Mouse (Mus musculus) kidney, embryonic 14.5 days (tissue): ENCODE results near the gene Zer1. TPM values are rescaled to one million over a fixed set of nuclear protein-coding genes. Genes with fewer than 3 reads are reported as not detected.
"Not testable (repeated sequence)": the region's sequence is repeated elsewhere in the genome, so short reads cannot be mapped to it uniquely, and the experiment has no call there.

Experiments
- ATAC-seq: fragments of 200-750 bp; cut with Nextera tagmentation; 2 replicates; pipeline ENCODE4 v1.8.0; 2017; ENCODE audit warnings: moderate number of reproducible peaks, mild to moderate bottlenecking, moderate TSS enrichment, moderate library complexity; ENCODE audit not compliant: low FRiP score, low TSS enrichment
- H3K27ac ChIP-seq: fragments of 300-500 bp; sonication (generic); 2 replicates; pipeline ENCODE4 v1.5.1; 2014; ENCODE audit warnings: low read depth, mild to moderate bottlenecking, low read length, moderate library complexity, mixed read lengths
- H3K27me3 ChIP-seq: fragments of 300-500 bp; sonication (generic); 2 replicates; pipeline ENCODE4 v1.6.1; 2014; ENCODE audit warnings: mild to moderate bottlenecking, low read length; ENCODE audit not compliant: control insufficient read depth, insufficient read depth
- H3K36me3 ChIP-seq: fragments of 300-500 bp; sonication (generic); 2 replicates; pipeline ENCODE4 v1.6.1; 2014; ENCODE audit warnings: low read length, mixed read lengths; ENCODE audit not compliant: control insufficient read depth, insufficient read depth
- H3K4me1 ChIP-seq: fragments of 300-500 bp; sonication (generic); 2 replicates; pipeline ENCODE4 v1.6.1; 2014; ENCODE audit warnings: low read length, mixed read lengths; ENCODE audit not compliant: control insufficient read depth, insufficient read depth
- H3K4me2 ChIP-seq: fragments of 300-500 bp; sonication (generic); replicated peaks from 2 replicates; pipeline ENCODE4 v1.6.1; 2014; ENCODE audit warnings: low read depth, mild to moderate bottlenecking, low read length
- H3K4me3 ChIP-seq: fragments of 300-500 bp; sonication (generic); 2 replicates; pipeline ENCODE4 v1.5.1; 2014; ENCODE audit warnings: mild to moderate bottlenecking, low read length
- H3K9ac ChIP-seq: fragments of 300-500 bp; sonication (generic); 2 replicates; pipeline ENCODE4 v1.6.1; 2014; ENCODE audit warnings: low read depth, mild to moderate bottlenecking, low read length, moderate library complexity
- H3K9me3 ChIP-seq: fragments of 300-500 bp; sonication (generic); 2 replicates; pipeline ENCODE4 v1.6.1; 2016; ENCODE audit warnings: low read length; ENCODE audit not compliant: control insufficient read depth
- WGBS: fragments of 180-500 bp; shearing (Covaris S2); extraction: QIAGEN DNeasy Blood & Tissue Kit; methylation state at CpG from one replicate; pipeline ENCODE4 v1.1.7; 2014; 5-methylcytosine and 5-hydroxymethylcytosine counted together
- polyA plus RNA-seq: library from polyadenylated mRNA; unstranded; fragments of >200 nt; fragmentation: Nextera tagmentation; extraction: Ambion mirVana; gene quantifications from 2 replicates; pipeline ENCODE4 v1.2.1, GENCODE M21; 2014

The Zer1 gene
- polyA plus RNA-seq, 1 experiment from 2014 or later: 11.9 TPM

DNA sequence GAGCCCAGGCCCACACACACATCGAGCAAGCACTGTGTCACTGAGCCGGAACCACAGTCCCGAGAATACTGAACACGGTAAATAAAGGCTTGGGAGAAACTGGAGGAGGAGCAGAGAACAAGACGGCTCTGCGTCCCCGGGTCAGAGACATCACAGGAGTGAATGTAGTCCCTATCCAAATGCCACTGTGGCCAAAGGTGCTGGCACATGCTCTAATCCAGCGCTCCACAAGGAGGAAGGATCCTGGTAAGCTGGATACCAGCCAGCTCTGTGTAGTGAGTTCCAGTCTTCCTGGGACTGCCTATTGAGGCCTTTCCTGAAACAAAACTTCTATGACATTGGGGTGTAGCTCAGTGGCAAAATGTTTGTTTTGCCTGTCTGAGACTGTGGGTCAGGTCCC is 28.2 kb upstream of the Zer1 start:
- Histone ChIP-seq H3K4me3 (no peak overlapping the region), H3K27ac (no peak overlapping the region), H3K27me3 (no peaks in the 10 kb centered on the region), H3K4me1 (no peaks in the 10 kb centered on the region), H3K36me3 (peaks cover 37% of the 10 kb centered on the region), H3K4me2 (no peak overlapping the region), H3K9me3 (no peaks in the 10 kb centered on the region), H3K9ac (no peak overlapping the region)
- ATAC-seq: no peak
- 62% methylated on average over 8 of the region's 8 CpGs for WGBS

- Histone ChIP-seq H3K36me3 (peaks cover 45% of the 10 kb centered on the region), H3K4me1 (no peaks in the 10 kb centered on the region), H3K27ac (no peak overlapping the region), H3K27me3 (no peaks in the 10 kb centered on the region), H3K9ac (no peak overlapping the region), H3K4me3 (no peak overlapping the region), H3K9me3 (no peaks in the 10 kb centered on the region), H3K4me2 (no peak overlapping the region)
- WGBS: 86% methylated on average over 11 of the region's 11 CpGs
- ATAC-seq: no peak
Observed at GRCm38 (mm10) chr2:30151840-30152239, 27.5 kb upstream of the Zer1 start.

GRCm38 (mm10) chr2:30147466-30147865 is 23.1 kb upstream of the Zer1 start:
- ATAC-seq: no peak
- no peaks in the 10 kb centered on the region for H3K27me3 ChIP-seq
- 86% methylated on average over 4 of the region's 4 CpGs for WGBS

GRCm38 (mm10) chr2:30144436-30144835 is 20.1 kb upstream of the Zer1 start:
- no peak for ATAC-seq
- Histone ChIP-seq H3K9ac (no peak overlapping the region), H3K36me3 (peaks cover 88% of the 10 kb centered on the region), H3K9me3 (no peaks in the 10 kb centered on the region), H3K4me3 (no peak overlapping the region), H3K27me3 (no peaks in the 10 kb centered on the region), H3K27ac (no peak overlapping the region), H3K4me2 (no peak overlapping the region), H3K4me1 (no peaks in the 10 kb centered on the region)
- WGBS: 96% methylated on average over 4 of the region's 4 CpGs

More at GRCm38 (mm10) chr2:30147466-30147865, 23.1 kb upstream of the Zer1 start:
- no peak overlapping the region for H3K4me2 ChIP-seq
- no peak overlapping the region for H3K27ac ChIP-seq
- no peak overlapping the region for H3K4me3 ChIP-seq
- H3K9ac ChIP-seq: no peak overlapping the region
- H3K36me3 ChIP-seq: peaks cover 84% of the 10 kb centered on the region
- no peaks in the 10 kb centered on the region for H3K9me3 ChIP-seq
- H3K4me1 ChIP-seq: no peaks in the 10 kb centered on the region

DNA sequence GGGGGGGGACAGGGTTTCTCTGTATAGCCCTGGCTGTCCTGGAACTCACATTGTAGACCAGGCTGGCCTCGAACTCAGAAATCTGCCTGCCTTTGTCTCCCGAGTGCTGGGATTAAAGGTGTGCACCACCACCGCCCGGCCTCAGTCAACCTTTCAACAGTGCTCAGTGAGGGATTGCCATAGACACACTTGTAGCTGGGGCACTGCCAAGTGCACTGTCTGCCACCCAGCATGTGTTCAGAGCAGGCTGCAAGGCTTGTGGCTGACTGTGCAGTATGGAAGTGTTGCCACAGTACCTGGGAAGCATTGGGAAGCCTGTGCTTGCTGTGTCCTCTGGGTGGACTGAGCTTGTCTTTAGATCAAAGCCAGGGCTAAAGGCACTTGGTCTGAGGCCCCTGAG is 15.6 kb upstream of the Zer1 start:
- H3K4me3 ChIP-seq, H3K9me3 ChIP-seq, H3K9ac ChIP-seq, H3K27ac ChIP-seq, ATAC-seq, H3K27me3 ChIP-seq, H3K4me1 ChIP-seq, H3K4me2 ChIP-seq: not testable (repeated sequence)
- 94% methylated on average over 4 of the region's 4 CpGs for WGBS
- peaks cover 66% of the 10 kb centered on the region for H3K36me3 ChIP-seq

DNA sequence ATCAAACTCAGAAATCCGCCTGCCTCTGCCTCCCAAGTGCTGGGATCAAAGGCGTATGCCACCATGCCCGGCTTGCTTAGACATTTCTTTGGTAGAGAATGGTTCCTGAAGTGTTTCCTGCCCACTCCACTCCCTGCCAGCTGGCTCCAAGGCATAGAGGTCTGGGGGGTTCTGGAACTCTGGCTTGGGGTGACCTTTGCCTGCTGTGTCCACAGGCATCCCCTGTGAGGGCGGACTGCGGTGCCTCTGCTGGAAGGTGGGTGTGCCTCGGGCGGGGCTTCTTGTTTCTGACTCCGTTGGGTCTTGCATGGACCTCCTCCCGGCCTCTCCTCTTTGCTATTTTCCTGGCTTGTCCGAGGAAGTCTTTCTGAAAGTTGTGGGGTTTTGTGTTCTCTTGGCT is 12.1 kb upstream of the Zer1 start:
- no peak overlapping the region for H3K27ac ChIP-seq
- no peak for ATAC-seq
- H3K4me1 ChIP-seq: peaks cover 15% of the 10 kb centered on the region; the same call in 1 of the 2 replicates
- H3K27me3 ChIP-seq: no peaks in the 10 kb centered on the region
- 92% methylated on average over 10 of the region's 10 CpGs for WGBS
- H3K9me3 ChIP-seq: no peaks in the 10 kb centered on the region
- H3K36me3 ChIP-seq: peaks cover 32% of the 10 kb centered on the region
- H3K9ac ChIP-seq: no peak overlapping the region
- no peak overlapping the region for H3K4me2 ChIP-seq
- H3K4me3 ChIP-seq: no peak overlapping the region

- WGBS: 68% methylated on average over 10 of the region's 10 CpGs
- no peaks in the 10 kb centered on the region for H3K27me3 ChIP-seq
- no peak for ATAC-seq
- H3K4me1 ChIP-seq: peaks cover 15% of the 10 kb centered on the region; the same call in 1 of the 2 replicates
- no peak overlapping the region for H3K27ac ChIP-seq
- H3K9ac ChIP-seq: peak overlapping the region; percentile 76
- H3K4me2 ChIP-seq: peak overlapping the region; percentile 90
- peak overlapping the region; percentile 87 for H3K4me3 ChIP-seq
- H3K9me3 ChIP-seq: no peaks in the 10 kb centered on the region
- peaks cover 18% of the 10 kb centered on the region for H3K36me3 ChIP-seq
Observed at GRCm38 (mm10) chr2:30134928-30135620, 10.7 kb upstream of the Zer1 start.

- Histone ChIP-seq H3K27ac (peak overlapping the region; percentile 82; the same call in 1 of the 2 replicates), H3K36me3 (peaks cover 16% of the 10 kb centered on the region), H3K9me3 (no peaks in the 10 kb centered on the region), H3K27me3 (no peaks in the 10 kb centered on the region), H3K4me2 (peak overlapping the region; percentile 90), H3K9ac (peak overlapping the region; percentile 76), H3K4me1 (peaks cover 15% of the 10 kb centered on the region; the same call in 1 of the 2 replicates), H3K4me3 (peak overlapping the region; percentile 87)
- ATAC-seq: 0 out of 2 replicates have a peak, but pooled peaks have one; percentile 6
- 18% methylated on average over 6 of the region's 6 CpGs for WGBS
Observed at GRCm38 (mm10) chr2:30134378-30134711, 10.0 kb upstream of the Zer1 start.

- H3K9ac ChIP-seq: peak within 1 kb of the TSS; percentile 76
- H3K27me3 ChIP-seq: no peaks in the 10 kb centered on the region
- peak within 1 kb of the TSS; percentile 82 for H3K27ac ChIP-seq
- H3K36me3 ChIP-seq: peaks cover 16% of the 10 kb centered on the region
- peak; percentile 94 for ATAC-seq
- H3K9me3 ChIP-seq: no peaks in the 10 kb centered on the region
- H3K4me3 ChIP-seq: peak within 1 kb of the TSS; percentile 87
- WGBS: under 1% methylated on average over 46 of the region's 46 CpGs
- H3K4me2 ChIP-seq: peak within 1 kb of the TSS; percentile 90
- peaks cover 15% of the 10 kb centered on the region; the same call in 1 of the 2 replicates for H3K4me1 ChIP-seq
Observed at GRCm38 (mm10) chr2:30133613-30134377, 9.4 kb upstream of the Zer1 start, which contains the start of gene Tbc1d13. TSS of gene Tbc1d13 (plus strand) at chr2:30133746.
